Mouse (Mus musculus) right cerebral cortex, adult 2 months (tissue): ENCODE data around the gene Ndufv2.
A peak's percentile ranks its signal among the peaks of the same experiment; 100 is the strongest.

Source experiments
- DNase-seq, 2 experiments: peaks; one replicate each; pipeline ENCODE4 v3.0.0; 2021 to 2022; ENCODE audit warnings: low spot score in 2 of 2

Gene Ndufv2

GRCm38 (mm10) chr17:66101380-66102330 lies at the start of gene Ndufv2:
Gene Ndufv2 (minus strand): TSS chr17:66101559.
- DNase-seq = peak; percentile 85 to 93

- no peak for DNase-seq
Measured at GRCm38 (mm10) chr17:66131212-66131611, 29.9 kb upstream of the Ndufv2 start.

- no peak for DNase-seq
Measured at GRCm38 (mm10) chr17:66130371-66130770, 29.0 kb upstream of the Ndufv2 start.

GRCm38 (mm10) chr17:66125211-66125610 lies 23.9 kb upstream of the Ndufv2 start:
- DNase-seq = no peak

- no peak for DNase-seq
Measured at GRCm38 (mm10) chr17:66123816-66124610, 22.7 kb upstream of the Ndufv2 start.

GRCm38 (mm10) chr17:66123066-66123815 lies 21.9 kb upstream of the Ndufv2 start, which contains the start of gene Ddx11:
Gene Ddx11 (plus strand): TSS chr17:66123520.
- DNase-seq = peak; percentile 92 to 94

GRCm38 (mm10) chr17:66120701-66121100 lies 19.3 kb upstream of the Ndufv2 start:
- DNase-seq = no peak

- no peak for DNase-seq
Measured at GRCm38 (mm10) chr17:66118991-66119390, 17.6 kb upstream of the Ndufv2 start.

- no peak for DNase-seq
Measured at GRCm38 (mm10) chr17:66112166-66112565, 10.8 kb upstream of the Ndufv2 start.

GRCm38 (mm10) chr17:66111402-66111959 lies 10.1 kb upstream of the Ndufv2 start, which contains the start of gene Washc1:
Gene Washc1 (plus strand): TSS chr17:66111545.
- DNase-seq = peak; percentile 86 to 87

- peak in 1 of 2 experiments; percentile 28 for DNase-seq
Measured at GRCm38 (mm10) chr17:66110746-66111145, 9.4 kb upstream of the Ndufv2 start.

- no peak for DNase-seq
Measured at GRCm38 (mm10) chr17:66108198-66108597, 6.8 kb upstream of the Ndufv2 start.

GRCm38 (mm10) chr17:66107466-66107865 lies 6.1 kb upstream of the Ndufv2 start:
- DNase-seq = no peak

- peak; percentile 57 to 65 for DNase-seq
Measured at GRCm38 (mm10) chr17:66106601-66107267, 5.4 kb upstream of the Ndufv2 start.

GRCm38 (mm10) chr17:66104076-66104475 lies 2.7 kb upstream of the Ndufv2 start:
- DNase-seq = no peak

- no peak for DNase-seq
Measured at GRCm38 (mm10) chr17:66100566-66101379, 586 bp downstream of the Ndufv2 start.

GRCm38 (mm10) chr17:66092664-66093063 lies 8.7 kb downstream of the Ndufv2 start:
- DNase-seq = no peak

GRCm38 (mm10) chr17:66092065-66092464 lies 9.3 kb downstream of the Ndufv2 start:
- DNase-seq = no peak

GRCm38 (mm10) chr17:66091392-66091791 lies 10.0 kb downstream of the Ndufv2 start:
- no peak for DNase-seq

GRCm38 (mm10) chr17:66090251-66090650 lies 11.1 kb downstream of the Ndufv2 start:
- DNase-seq = no peak
